Mouse (Mus musculus) megakaryocyte-erythroid progenitor cell, adult 5-6 weeks (primary cell): ENCODE results near the gene Gipc2. TPM values are rescaled to one million over a fixed set of nuclear protein-coding genes. Genes with fewer than 3 reads are reported as not detected.

Source experiments
- ATAC-seq: replicated peaks from 2 replicates; pipeline ENCODE4 v1.8.0; 2016; ENCODE audit warnings: mild to moderate bottlenecking, inconsistent platforms; ENCODE audit not compliant: severe bottlenecking, poor library complexity, low FRiP score, low TSS enrichment
- total RNA-seq, 2 experiments: library from RNA; stranded (forward) in 1 of 2; stranded (reverse) in 1 of 2; fragments of 200-1000, 215-1000 nt in 1 of 2; fragments of >200 nt in 1 of 2; fragmentation: Nextera tagmentation in 1 of 2; gene quantifications; 2 replicates each; pipeline ENCODE4 v1.2.3; 2014 to 2017

Gene Gipc2
- total RNA-seq, 2 experiments from 2014 or later: not detected

DNA sequence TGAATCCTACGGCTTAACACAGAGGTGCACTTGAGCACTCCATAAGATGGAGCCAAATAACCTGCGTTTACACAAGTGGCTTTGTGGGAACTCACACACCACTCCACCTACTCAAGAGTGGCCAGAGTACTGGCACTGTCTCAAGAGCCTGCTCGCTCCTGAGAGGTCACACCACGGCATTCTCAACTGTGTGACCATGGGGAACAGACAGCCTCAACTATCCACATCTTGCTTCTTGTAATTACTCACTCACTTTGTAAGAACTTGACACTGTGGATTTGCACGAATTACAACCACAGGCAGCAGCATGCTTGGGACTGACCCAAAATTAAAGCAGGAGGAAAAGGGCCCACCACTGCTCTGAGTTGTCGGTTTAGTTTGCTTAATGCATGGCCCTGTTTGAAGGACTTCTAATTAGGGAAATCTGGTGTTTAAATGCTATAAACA is 25.8 kb upstream of the Gipc2 start:
- peak; percentile 42 for ATAC-seq

DNA sequence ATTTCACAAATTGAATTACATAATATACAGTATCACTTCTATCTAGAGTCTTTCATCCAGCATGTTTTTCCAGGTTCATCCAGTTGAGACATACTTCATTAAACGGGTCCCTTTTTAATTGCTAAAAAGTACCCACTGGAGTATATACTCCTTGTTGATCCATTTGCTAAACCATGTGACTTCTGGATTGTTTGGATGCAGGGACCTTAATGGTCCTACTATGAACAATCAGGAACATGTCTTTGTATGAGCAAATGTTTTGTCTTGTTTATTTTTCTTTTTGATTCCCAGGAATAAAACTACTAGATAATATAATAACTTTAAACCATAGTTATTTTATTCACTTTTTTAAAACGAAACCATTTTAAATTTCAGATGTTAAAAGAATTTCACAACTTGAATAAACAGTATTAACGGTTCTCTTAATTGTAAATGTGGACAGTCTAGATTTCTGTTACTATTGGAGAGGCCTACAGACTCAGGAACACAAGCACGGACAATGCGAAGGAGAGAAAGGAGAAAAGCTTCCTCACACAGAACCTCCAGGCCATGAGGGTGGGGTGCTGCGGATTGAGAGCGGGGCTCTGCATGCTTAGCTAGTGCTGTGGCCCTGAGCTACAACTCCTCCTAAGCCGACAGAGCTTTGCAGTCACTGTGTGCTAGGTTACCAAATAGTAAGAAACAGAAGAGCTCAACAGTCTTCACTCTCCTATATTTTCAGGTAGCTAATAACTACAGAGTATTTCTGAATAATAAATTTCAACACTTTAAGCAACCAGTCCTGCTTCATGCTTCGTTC is 24.8 kb upstream of the Gipc2 start:
- ATAC-seq: no peak

DNA sequence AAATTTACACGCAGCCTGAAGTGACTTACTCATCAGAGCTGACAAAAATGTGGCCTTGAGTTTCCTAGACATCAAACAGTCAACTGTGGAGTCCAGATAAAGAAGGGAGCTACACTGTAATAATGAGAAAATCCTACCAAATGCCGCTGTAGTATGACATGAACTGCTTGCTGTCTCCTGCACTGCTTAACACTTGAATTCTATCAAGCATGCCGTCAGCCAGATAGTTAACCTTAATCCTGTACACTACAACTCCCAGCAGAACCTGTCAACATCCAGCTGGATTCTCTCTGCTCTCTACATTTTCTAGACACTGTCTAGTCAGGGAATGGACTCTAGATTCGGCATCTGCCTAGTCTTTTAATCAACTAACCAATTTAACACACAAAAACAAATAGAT is 23.3 kb upstream of the Gipc2 start:
- ATAC-seq: peak; percentile 7; the same call in 1 of the 2 replicates

DNA sequence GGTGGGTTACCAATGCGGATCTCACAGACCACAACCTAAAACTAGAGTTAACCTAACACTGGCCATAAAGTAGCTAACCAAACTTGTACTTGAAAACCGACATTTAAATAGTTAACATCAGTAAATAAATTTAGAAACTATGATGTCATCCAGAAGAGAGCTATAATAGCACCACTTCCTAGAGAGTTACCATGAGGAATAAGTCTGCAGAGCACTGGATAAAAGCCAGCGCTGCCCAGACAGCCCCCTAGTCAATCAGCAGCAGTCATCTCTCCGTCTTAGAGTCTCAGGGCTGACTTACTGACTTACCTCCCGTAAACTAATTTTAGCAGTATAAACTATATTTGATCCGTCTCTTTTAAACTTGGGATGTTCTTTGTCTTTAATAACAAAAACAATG is 20.1 kb upstream of the Gipc2 start:
- ATAC-seq: no peak

DNA sequence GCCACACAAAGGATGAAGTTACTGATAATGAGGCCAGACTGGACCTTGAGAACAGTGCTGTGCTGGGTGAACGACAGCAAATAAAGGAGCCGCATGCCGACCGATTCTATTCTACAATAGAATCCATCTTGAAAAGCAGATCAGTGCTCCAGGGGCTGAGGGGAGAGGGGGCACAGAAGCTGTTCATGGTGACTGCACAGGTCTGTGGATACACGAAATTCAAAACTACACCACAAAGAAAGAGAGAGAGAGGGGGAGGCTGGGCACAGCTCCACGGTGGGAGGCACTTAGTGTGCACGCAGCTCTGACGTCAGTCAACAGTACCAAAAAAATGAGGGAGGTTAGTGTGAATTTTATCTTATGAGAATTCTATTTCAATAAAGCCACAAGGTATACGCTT is 17.5 kb upstream of the Gipc2 start:
- ATAC-seq: no peak

GRCm38 (mm10) chr3:152180624-152181023 is 14.6 kb upstream of the Gipc2 start:
- no peak for ATAC-seq

DNA sequence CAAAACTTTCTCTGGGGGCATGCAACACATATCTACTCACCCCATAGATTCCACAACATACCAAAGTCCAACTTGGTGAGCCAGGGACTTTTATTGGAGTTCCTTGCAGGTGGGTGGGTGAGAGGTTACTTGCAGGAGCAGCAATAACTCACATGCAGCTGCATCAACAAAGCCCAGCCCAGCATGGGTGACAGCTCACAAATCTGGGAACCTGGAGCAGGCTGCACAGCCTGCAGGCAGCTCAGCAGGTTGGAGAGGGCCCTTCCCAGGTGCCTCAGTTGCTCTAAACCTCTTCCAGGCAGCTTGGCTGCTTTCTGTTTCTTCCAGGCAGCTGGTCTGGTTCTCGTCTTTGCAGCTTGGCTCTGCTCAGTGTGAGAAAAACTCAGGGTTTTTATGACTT is 13.3 kb upstream of the Gipc2 start:
- no peak for ATAC-seq

DNA sequence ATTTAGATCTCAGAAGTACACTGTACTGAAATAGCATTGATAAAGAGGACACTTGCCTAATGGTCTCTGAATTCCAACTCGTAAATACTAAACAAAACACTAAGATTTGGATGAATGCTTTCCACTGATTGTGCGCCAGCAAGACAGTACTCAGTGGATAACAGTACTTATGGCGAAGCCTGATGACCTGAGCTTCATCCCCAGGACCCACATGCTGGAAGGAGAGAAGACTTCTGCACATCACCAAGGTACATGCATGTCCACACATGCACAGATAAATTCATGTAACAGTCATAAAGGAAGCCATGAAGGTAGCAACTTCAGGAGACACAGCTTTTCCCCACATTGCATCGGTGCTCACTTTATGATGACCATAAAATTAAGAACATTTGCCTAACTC is 12.8 kb upstream of the Gipc2 start:
- no peak for ATAC-seq

GRCm38 (mm10) chr3:152172322-152172935 is 6.4 kb upstream of the Gipc2 start:
- ATAC-seq: no peak

DNA sequence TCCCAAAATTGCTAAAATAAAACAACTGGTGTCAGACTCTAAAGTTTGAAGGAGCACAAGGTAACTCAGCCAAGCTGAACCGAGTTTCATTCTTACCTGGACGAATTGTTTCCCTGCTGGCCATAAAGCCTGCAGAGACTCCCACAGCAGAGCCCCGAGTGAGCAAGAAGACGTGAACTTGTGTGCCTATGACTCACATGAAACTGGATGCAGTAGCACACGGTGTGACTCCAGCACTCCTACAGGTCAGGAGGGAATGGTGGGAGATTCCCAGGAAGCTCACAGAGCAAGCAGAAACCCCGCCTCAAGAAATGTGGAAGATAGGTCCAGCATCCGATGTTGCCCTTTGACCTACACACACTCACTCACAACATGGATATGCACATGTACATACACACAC is 5.8 kb upstream of the Gipc2 start:
- ATAC-seq: no peak

DNA sequence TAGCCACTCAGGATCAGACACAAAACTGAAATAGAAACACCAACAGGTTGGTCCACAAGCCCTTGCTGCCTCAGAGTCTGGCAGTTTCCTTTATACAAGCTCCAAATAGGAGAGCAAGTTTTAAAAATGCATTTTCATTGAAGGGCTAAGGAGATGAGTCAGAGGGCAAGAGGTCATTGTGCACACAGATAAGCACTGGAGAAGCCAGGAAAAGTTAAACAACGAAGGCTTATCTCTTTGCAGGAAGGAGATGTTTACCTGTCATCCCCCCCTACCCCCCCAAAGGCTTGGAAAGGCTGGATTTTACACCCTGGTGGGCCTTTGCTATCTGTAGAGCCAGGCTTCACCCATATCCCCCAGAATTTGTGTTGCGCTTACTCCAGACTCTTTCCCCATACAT is 5.2 kb upstream of the Gipc2 start:
- ATAC-seq: no peak

DNA sequence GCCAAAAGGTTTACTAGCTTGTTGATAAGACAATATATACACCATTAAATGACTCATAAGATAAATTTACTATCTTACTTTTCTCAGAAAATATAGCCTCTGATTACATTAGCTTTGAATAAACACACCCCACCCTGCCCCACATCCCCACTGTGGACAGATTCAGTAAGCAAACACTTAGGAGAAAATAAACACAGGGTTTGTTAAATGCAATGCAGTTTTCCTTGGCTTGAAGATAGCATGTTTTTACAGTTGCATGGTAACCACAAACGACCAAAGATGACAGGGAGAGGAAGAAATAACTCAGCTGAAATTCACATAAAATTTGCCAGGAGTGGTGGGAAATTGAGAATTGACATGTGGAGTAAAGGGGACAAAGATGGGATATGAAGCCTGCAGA is 4.4 kb upstream of the Gipc2 start:
- ATAC-seq: no peak

DNA sequence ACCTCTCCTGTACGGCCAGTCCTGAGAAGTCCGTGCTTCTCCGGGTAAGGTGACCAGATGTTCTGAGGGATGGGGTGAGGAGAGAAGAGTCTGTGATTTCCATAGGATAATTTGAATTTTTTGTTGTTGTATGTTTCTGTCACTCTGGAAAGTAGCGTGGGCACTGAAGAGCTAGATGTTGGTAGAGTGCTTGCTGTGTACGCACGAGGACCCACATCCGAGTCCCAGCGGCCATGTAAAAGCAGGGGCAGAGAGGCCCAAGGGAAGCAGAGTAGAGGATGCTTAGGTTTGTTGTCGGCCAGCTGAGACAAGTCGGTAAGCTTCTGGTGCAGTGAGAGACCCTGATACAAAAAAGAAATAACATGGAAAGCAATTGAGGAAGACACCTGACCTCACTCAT is 2.0 kb upstream of the Gipc2 start:
- no peak for ATAC-seq

GRCm38 (mm10) chr3:152166699-152167451 is 845 bp upstream of the Gipc2 start:
- ATAC-seq: no peak

GRCm38 (mm10) chr3:152165351-152166098 is 505 bp downstream of the Gipc2 start:
- 0 out of 2 replicates have a peak, but pooled peaks have one; percentile 16 for ATAC-seq

- ATAC-seq: no peak
Measured at GRCm38 (mm10) chr3:152165014-152165350, 1.0 kb downstream of the Gipc2 start.

GRCm38 (mm10) chr3:152163320-152163719 is 2.7 kb downstream of the Gipc2 start:
- no peak for ATAC-seq

DNA sequence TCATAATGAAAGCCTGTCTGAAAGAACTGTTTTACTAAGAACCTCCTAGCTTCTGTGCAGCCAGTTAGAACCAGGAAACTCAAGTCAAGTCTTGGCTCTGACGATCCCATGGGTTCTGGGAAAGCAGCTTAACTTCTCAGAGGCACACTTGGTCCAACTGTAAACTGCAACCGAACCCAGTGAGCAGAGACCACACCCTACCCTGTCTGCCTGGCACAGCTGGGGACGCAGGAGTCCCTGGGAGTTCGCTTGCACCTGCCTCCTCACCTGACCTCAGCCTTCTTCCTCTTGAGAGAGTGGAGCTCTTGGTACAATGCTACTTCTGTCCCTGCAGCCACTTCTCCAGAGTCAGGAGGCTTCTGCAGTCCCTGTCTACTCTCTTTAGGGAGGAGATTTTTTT is 5.4 kb downstream of the Gipc2 start:
- peak; percentile 64; the same call in 1 of the 2 replicates for ATAC-seq

DNA sequence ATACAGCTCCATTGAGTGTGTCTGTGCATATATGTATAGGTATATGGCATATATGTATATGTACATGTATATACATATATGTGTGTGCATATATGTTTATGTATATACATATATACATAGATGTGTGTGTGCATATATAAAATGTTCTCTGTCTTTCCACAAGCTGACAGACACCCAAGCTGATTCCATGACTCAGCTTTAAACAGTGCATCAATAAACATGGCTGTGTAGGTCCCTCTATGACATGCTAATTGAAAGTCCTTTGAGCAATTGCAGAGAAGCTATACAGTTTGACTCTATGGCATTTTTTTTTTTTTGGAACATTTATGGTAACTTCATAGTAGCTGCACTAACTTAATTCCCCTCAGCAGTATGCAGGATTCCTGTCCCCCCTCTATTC is 6.7 kb downstream of the Gipc2 start:
- ATAC-seq: no peak
